Mouse (Mus musculus): ENCODE measurements around the gene Unc5b. TPM values are rescaled to one million over a fixed set of nuclear protein-coding genes. Genes with fewer than 3 reads are reported as not detected.

Unc5b gene
- total and polyA plus RNA-seq, 2 experiments from 2014 or later, result 1.1 to 17.1 TPM

GRCm38 (mm10) chr10:60813606-60814005, 17.8 kb downstream of the Unc5b start:
- H3K27me3 ChIP-seq (ENCODE audit: insufficient read depth, low read length), result peaks cover 7% of the 10 kb centered on the region; the same call in 1 of the 2 replicates
- no peak for ATAC-seq (ENCODE audit: low FRiP score)

GRCm38 (mm10) chr10:60811792-60812525, 19.4 kb downstream of the Unc5b start:
- no peak for TF ChIP-seq CTCF (IDR thresholded peaks at IDR 0.05)
- Histone ChIP-seq H3K4me1 (ENCODE audit: insufficient read depth, low read length) (peaks cover 6% of the 10 kb centered on the region; the same call in 1 of the 2 replicates), H3K27ac (ENCODE audit: low read depth, low read length) (no peak overlapping the region), H3K27me3 (ENCODE audit: insufficient read depth, low read length) (peaks cover 7% of the 10 kb centered on the region; the same call in 1 of the 2 replicates), H3K36me3 (ENCODE audit: insufficient read depth, low read length) (no peaks in the 10 kb centered on the region), H3K9me3 (ENCODE audit: low read length) (no peaks in the 10 kb centered on the region), H3K4me2 (ENCODE audit: low read depth, low read length, poor library complexity, severe bottlenecking) (no peak overlapping the region), H3K4me3 (ENCODE audit: low read depth, low read length) (no peak overlapping the region), H3K9ac (replicated peaks; ENCODE audit: low read length, poor library complexity, severe bottlenecking) (no peak overlapping the region)
- 17% methylated on average over 15 of the region's 15 CpGs for WGBS
- ATAC-seq (ENCODE audit: low FRiP score), result no peak
- no peak for DNase-seq (ENCODE audit: low spot score)

More at GRCm38 (mm10) chr10:60813606-60814005, 17.8 kb downstream of the Unc5b start:
- no peak overlapping the region for H3K9ac ChIP-seq (replicated peaks; ENCODE audit: low read length, poor library complexity, severe bottlenecking)
- no peak for TF ChIP-seq CTCF (IDR thresholded peaks at IDR 0.05)
- H3K4me3 ChIP-seq (ENCODE audit: low read depth, low read length), result no peak overlapping the region
- WGBS, result 35% methylated on average over 8 of the region's 8 CpGs
- H3K9me3 ChIP-seq (ENCODE audit: low read length), result no peaks in the 10 kb centered on the region
- no peak overlapping the region for H3K27ac ChIP-seq (ENCODE audit: low read depth, low read length)
- no peak overlapping the region for H3K4me2 ChIP-seq (ENCODE audit: low read depth, low read length, poor library complexity, severe bottlenecking)
- no peaks in the 10 kb centered on the region for H3K36me3 ChIP-seq (ENCODE audit: insufficient read depth, low read length)
- H3K4me1 ChIP-seq (ENCODE audit: insufficient read depth, low read length), result peaks cover 6% of the 10 kb centered on the region; the same call in 1 of the 2 replicates
- DNase-seq (ENCODE audit: low spot score), result no peak

- H3K27ac ChIP-seq (ENCODE audit: low read depth, low read length), result no peak overlapping the region
- no peak for TF ChIP-seq CTCF (IDR thresholded peaks at IDR 0.05)
- H3K9ac ChIP-seq (replicated peaks; ENCODE audit: low read length, poor library complexity, severe bottlenecking), result no peak overlapping the region
- no peak for ATAC-seq (ENCODE audit: low FRiP score)
- peaks cover 7% of the 10 kb centered on the region; the same call in 1 of the 2 replicates for H3K27me3 ChIP-seq (ENCODE audit: insufficient read depth, low read length)
- no peak overlapping the region for H3K4me2 ChIP-seq (ENCODE audit: low read depth, low read length, poor library complexity, severe bottlenecking)
- no peaks in the 10 kb centered on the region for H3K9me3 ChIP-seq (ENCODE audit: low read length)
- H3K4me1 ChIP-seq (ENCODE audit: insufficient read depth, low read length), result no peaks in the 10 kb centered on the region
- H3K36me3 ChIP-seq (ENCODE audit: insufficient read depth, low read length), result no peaks in the 10 kb centered on the region
- no peak for DNase-seq (ENCODE audit: low spot score)
- H3K4me3 ChIP-seq (ENCODE audit: low read depth, low read length), result no peak overlapping the region
- 87% methylated on average over 6 of the region's 6 CpGs for WGBS
These were observed 22.9 kb downstream of the Unc5b start for GRCm38 (mm10) chr10:60808447-60808846.

- H3K4me1 ChIP-seq (ENCODE audit: insufficient read depth, low read length), result no peaks in the 10 kb centered on the region
- no peak for TF ChIP-seq CTCF (IDR thresholded peaks at IDR 0.05)
- no peak overlapping the region for H3K27ac ChIP-seq (ENCODE audit: low read depth, low read length)
- H3K9ac ChIP-seq (replicated peaks; ENCODE audit: low read length, poor library complexity, severe bottlenecking), result no peak overlapping the region
- H3K4me3 ChIP-seq (ENCODE audit: low read depth, low read length), result no peak overlapping the region
- ATAC-seq (ENCODE audit: low FRiP score) (no peak), DNase-seq (ENCODE audit: low spot score) (no peak)
- H3K27me3 ChIP-seq (ENCODE audit: insufficient read depth, low read length), result peaks cover 7% of the 10 kb centered on the region; the same call in 1 of the 2 replicates
- 29% methylated on average over 22 of the region's 22 CpGs for WGBS
- H3K9me3 ChIP-seq (ENCODE audit: low read length), result no peaks in the 10 kb centered on the region
- H3K36me3 ChIP-seq (ENCODE audit: insufficient read depth, low read length), result no peaks in the 10 kb centered on the region
- H3K4me2 ChIP-seq (ENCODE audit: low read depth, low read length, poor library complexity, severe bottlenecking), result no peak overlapping the region
These were observed 23.7 kb downstream of the Unc5b start for GRCm38 (mm10) chr10:60807531-60808185.

GRCm38 (mm10) chr10:60806207-60806538, 25.2 kb downstream of the Unc5b start:
- H3K4me3 ChIP-seq (ENCODE audit: low read depth, low read length), result no peak overlapping the region
- 84% methylated on average over 8 of the region's 8 CpGs for WGBS
- no peak for DNase-seq (ENCODE audit: low spot score)
- H3K4me1 ChIP-seq (ENCODE audit: insufficient read depth, low read length), result no peaks in the 10 kb centered on the region
- no peaks in the 10 kb centered on the region for H3K36me3 ChIP-seq (ENCODE audit: insufficient read depth, low read length)
- ATAC-seq (ENCODE audit: low FRiP score), result no peak
- no peaks in the 10 kb centered on the region for H3K9me3 ChIP-seq (ENCODE audit: low read length)
- H3K9ac ChIP-seq (replicated peaks; ENCODE audit: low read length, poor library complexity, severe bottlenecking), result no peak overlapping the region
- H3K27me3 ChIP-seq (ENCODE audit: insufficient read depth, low read length), result peaks cover 5% of the 10 kb centered on the region; the same call in 1 of the 2 replicates
- no peak overlapping the region for H3K27ac ChIP-seq (ENCODE audit: low read depth, low read length)
- no peak for TF ChIP-seq CTCF (IDR thresholded peaks at IDR 0.05)
- no peak overlapping the region for H3K4me2 ChIP-seq (ENCODE audit: low read depth, low read length, poor library complexity, severe bottlenecking)
